Mouse (Mus musculus): ENCODE data around the gene Chad.

The Chad gene

DNA sequence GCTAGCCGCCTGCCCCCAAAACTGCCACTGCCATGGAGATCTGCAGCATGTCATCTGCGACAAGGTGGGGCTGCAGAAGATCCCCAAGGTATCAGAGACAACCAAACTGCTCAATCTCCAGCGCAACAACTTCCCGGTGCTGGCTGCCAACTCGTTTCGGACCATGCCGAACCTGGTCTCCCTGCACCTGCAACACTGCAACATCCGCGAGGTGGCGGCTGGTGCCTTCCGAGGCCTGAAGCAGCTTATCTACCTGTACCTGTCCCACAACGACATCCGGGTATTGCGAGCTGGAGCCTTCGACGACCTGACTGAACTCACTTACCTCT is 268 bp downstream of the Chad start:
- in situ Hi-C loops (cut with MboI, MseI): no loop called here

DNA sequence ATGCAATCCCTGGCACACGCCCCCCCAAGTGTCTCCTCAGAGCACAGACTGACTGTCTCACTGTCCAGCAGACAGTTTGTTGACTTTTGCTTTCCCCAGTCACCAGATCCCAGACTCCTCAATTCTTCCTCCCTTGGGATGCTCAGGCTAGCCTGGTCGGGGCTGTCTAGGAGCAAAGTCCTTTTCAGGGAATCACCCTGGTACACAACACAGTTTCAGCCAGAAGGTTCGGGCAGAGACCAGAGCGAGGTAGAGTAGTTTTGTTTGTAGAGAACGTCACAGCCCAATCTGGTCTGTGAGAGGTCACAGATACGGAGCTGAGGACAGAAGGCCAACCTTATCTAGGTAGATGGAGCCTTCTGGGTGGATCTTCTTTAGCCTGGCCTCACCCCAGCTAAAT is 1.7 kb downstream of the Chad start:
- in situ Hi-C loops (cut with MboI, MseI): no loop called here

DNA sequence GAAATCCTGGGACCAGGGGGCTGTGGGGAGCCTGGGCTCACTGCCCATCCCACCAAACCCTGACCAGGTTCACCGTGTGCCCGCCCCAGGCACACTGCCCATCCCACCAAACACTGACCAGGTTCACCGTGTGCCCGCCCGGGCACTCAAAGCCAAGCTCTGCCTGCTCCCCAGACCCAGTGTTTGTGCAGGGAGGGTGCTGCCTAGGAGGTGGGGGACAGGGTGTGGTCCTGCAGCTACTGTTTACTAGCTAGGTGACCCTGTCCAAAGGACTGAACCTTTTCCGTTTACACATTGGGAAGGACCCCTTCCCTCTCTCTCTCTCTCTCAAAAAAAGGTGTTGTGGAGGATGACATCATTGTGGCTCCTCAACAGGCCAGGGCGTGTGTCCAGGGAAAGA is 2.5 kb downstream of the Chad start:
- in situ Hi-C loops (cut with MboI, MseI): no loop called here

DNA sequence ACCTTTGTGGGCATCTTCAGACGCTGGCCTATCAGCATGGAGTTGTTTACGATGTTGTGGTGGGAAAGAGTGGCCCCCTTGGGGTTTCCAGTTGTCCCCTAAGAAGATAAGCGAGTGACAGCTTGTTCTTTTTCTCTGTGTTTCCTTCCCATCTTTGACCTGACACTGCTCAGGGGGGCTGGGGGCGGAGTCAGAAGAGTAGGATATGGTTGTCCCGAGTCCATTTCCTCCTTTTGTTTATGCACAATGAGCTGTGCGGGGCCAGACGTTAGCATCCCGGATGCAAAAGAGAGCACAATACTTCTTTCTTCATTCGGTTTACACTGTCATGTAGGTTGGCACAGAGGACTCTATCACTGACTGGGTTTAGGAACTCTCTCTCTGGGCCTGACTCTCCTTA is 5.8 kb downstream of the Chad start:
- in situ Hi-C loops (cut with MboI, MseI): no loop called here

DNA sequence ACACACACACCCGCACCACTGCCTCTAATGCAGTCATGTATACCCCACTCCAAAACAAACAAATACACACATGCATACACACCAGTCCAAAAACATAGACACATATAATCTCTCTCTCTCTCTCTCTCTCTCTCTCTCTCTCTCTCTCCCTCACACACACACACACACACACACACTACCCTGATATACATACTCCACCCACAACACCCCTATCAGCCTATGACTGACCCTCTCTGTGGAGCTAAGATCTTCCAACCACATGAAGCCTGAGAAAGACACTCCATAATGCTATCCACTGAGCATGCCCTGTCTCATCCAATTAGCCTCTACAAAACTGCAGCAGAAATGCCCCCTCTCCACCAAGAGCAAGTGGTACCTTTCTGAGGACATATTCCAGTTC is 7.0 kb downstream of the Chad start:
- in situ Hi-C loops (cut with MboI, MseI): no loop called here

DNA sequence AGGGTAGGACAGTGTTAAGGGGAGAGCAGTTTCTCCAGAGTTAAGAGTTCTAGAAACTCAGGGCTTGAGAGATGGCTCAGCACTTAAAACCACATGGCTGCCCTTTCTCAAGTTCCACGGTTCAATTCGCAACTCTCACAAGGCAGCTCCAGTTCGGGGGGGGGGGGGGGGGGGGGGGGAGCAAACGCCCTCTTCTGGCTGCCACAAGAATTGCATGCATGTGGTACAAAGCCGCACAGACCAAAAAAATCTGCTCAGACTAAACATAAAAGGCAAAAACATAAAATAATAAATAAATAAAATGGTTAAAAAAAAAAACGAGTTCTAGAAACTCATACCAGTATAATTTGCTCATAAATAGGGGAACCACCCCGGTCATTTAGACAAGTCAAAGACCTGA is 9.7 kb downstream of the Chad start:
- in situ Hi-C loops (cut with MboI, MseI): no loop called here

DNA sequence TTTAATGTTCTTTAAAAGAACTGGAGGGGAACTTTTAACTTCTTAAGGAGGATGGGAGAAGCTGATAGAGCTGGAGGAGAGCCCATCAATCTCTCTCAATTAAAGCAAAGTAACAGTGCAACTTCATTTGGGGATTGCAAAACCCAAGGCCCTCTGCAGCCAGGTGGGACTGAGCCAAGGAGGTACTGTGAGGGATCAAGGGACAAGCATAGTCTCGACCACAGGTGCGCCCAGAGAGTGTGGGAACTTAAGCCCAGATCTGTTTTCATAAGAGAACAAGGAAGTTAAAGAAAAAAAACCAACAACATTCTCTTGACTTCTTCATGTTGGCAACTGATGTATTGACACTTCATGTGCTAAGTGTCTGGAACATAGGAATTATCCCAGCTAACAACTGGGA is 10.2 kb downstream of the Chad start:
- in situ Hi-C loops (cut with MboI, MseI): no loop called here

DNA sequence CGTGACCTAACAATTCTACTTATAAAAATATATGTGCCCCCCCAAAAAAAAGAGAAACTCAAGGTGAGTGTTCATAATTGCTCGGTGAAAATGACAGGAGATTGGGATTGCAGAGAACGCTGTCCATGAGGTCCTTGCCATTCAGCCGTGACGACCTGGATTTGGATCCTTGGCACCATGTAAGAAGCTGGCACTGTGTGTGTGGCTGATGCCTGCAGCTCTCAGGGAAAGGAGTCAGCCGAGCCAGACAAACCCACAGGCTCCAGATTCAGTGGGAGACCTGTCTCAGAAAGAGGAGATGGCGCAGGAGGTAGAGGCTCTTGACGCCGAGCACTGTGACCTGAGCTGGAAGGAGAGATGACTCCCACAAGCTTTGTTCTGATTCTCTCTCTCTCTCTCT is 11.5 kb downstream of the Chad start:
- in situ Hi-C loops (cut with MboI, MseI): no loop called here

DNA sequence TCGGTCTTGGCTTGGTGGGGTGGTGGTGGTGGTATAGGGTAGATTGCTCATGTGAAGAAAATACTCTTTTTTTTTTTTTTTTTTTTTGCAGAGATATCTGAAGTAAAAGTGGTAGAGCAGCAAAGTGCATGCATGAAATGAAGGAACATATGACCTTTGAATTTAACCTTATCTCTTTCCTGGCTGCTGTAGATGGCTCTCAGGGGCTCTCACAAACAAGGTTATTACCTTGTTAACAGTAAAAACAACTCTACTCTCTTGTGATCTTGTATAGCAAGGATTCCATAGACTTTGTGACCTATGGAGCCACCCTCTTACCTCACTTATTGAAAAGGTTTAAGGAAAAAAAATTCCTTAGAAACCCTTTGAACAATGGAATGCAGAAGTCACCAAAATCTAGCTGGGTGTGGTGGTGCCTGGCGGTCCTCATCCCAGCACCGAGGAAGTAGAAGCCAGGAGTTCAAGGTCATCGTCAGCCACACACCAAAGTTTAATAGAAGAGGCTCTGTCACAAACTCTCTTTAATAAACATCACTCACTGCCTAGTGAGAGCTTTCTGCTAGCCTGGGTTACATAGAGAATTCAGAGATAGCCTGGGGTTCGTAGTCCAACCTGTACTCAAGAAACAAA is 15.4 kb downstream of the Chad start:
- in situ Hi-C loops (cut with MboI, MseI): no loop called here

DNA sequence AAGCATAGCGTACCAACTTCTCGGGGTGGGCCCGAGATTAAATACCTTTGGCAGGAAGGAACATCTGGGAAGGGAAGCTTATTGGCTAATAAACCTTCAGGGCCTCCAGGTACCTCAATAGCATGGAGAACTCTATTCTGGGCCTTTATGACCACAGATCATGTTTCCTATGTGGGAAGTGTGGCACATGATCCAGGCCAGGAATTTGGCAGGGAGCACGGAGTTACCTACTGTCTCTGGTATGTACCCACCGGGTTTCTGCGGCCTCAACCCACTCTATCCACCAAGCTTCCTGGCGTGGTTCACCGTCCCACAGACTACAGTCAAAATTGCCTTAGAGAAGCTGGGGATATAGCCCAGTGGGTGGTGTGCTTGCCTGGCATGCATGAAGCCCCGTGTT is 20.2 kb downstream of the Chad start:
- in situ Hi-C loops (cut with MboI, MseI): no loop called here

DNA sequence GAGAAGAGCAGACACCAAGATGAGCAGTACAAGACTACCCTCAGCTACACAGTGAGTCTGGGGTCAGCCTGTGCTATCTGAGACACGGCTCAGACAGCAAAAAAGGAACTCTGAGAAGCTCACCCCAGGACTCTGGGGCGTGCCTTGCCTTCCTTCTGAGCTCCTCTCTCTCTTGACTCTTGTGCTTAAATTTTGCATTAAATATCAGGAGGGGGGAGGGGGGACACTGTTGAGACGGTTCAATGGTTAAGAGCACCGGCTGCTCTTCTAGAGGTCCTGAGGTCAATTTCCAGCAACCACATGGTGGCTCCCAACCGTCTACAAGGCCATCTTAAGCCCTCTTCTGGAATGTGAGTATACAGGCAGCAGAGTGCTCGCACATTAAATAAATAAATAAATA is 22.7 kb downstream of the Chad start:
- in situ Hi-C loops (cut with MboI, MseI): no loop called here

DNA sequence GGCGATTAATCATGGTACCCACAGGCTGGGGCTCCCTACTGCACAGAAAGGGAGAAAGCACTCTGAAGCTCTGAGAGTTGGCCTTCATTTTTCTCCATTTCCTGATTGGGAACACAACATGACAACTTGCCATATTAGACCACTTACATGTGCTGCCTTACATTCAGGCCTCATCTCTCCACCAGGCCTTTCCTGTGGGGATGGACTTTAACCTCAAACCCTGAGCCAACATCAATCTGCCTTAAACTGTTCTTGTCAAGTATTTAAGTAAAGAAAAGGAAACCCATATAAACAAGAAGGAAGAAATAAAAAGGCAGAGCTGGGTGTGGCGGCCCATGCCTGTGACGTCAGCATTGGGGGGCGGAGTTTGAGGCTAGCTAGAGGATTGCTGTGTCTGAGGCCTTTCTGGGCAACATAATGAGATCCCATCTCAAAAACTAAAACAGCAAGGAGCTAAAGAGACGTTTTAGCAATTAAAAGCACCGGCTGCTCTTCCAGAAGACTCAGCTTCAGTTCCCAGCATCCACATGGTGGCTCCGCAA is 31.5 kb downstream of the Chad start:
- in situ Hi-C loops (cut with MboI, MseI): no loop called here

DNA sequence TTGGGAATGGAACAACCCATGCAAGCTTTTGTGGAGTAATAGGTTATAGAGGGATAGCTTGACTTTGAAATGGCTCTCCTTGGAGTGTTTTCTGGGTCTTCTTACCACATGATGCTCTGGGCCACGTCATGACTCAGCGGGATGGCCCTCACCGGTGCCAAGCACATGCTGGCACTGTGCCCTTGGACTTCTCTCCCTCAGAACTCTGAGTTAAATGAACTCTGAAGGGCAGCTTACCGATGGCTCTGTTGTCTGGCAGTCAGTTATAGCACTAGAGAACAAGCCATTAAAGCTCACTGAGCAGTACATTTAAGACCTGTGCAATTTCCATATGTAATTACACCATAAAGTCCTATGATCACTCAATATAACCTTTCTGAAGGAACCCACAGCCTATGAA is 32.5 kb downstream of the Chad start:
- in situ Hi-C loops (cut with MboI, MseI): no loop called here

DNA sequence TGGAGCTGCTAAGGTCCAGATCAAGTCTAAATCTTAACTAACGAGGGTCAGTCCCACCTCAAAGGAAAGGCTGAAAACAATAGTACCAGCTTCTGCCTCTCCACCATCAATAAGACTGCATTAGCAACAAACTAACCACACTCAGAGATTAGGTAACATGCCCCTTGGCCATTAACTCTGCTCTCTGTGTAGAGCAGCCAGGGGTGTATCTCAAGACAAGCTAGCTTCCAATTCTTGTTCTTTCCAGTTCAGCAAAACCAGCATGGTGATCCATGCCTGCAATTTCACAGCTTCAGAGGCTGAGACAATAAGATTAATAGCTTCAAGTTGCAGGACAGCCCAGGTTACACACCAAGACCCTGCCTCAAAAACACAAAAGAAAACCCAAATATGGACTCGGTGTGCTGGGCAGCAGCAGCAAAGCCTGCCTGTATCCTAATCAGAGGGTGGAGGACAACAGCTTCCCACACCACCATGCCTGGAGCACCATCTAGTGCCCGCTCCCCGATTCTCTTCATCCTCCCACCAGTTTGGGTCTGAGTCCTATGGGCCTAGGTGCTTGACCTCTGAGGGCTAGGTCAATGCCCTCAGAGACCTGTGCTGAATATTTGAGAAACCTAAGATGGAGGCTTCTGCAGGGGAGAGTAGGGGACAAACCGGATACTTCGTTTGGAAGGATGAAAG is 33.7 kb downstream of the Chad start:
- in situ Hi-C loops (cut with MboI, MseI): no loop called here

DNA sequence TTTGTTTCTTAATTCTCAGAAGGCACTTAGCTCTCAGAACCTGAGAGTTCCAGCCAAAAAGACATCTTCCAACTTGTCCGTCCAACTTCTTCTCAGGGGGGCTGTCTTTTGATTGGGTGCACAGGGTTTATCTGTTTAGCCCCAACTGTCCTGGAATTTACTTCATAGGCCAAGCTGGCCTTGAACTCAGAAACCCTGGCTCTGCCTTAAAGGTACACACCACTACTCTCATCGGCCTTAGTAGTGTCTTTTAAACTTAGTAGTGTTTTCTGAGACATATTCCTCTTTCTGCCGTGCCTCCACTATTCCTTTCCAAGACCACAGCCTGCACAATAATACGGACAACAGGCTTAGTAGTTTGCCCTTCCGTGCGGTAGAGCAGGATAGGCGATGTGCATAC is 35.6 kb downstream of the Chad start:
- in situ Hi-C loops (cut with MboI, MseI): no loop called here

DNA sequence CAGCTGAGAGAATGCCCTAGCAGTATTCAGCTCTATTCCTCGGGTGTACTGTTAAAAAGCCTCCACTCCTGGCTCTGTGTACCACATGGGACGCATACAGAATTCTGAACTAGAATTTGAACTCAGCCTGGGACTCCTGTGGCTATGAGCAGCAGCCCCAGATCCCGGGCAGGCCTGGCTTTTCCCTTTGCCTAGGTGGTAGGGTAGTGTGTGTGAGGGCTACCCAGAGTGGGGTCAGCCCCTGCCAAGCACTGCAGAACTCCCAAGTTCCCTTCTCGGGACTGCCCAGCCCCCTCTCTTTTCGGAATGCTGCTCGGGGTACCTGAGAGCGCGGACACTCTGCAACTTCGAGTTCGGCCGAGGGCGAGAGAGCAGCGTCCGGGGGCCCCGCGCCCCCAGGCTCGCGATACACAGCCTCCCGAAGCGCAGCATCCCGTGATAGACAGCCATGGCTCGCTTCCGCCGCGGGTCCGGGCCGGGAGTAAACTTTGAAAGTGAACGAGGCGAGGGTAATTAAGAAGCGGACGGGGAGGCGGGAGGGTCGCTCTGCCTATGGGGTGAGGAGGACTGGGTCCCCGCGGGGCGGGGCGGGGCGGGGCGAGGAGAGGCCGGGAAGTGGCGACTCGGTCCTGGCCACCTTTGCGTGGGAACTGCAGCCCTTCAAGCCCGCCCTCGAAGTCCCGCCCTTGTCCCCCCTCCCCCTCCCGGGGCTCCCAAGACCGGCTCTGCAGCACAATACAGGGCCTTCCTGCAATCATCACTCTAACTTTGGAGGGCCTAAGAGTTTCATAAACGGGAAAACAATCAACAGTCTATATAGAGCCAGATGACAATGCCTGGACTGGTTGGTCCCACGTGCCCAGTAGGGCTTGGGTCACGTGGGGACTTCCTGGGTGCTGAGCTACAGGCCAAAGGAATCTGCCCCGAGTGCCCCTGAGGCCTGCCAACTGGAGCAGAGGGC is 36.8 kb downstream of the Chad start, which contains the start of gene Acsf2:
Acsf2 (minus strand) TSS at position 551 of the 961 bp plus-strand sequence.
- in situ Hi-C loops (cut with MboI, MseI): no loop called here

DNA sequence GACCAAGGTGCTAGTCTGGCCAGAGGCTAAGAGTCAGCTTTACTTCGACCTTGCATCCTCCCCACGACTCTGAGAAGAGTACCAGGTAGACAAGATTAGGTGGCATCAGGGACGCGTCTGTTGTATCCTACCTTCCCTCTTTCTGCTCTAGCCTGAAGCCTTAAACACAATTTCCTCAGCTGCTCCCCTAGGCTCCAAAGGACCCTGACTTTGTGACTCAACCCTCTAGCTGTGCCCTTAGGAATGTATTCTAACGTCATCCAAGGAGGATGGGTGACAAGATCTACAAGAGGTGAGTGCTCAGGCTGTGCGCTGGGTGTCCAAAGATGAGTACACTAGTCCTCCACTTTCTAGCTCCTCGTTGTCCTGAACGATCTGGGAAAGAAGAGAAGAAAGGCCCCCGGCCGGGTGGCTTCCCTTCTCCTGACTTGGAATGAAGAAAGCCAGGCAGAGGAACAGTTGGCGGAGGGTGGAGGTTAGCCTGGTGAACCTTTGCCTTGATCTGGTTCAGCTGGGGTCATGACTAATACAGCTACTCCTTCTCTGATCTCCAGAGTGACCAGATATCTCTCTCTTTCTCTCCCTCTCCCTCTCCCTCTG is 37.6 kb downstream of the Chad start:
- in situ Hi-C loops (cut with MboI, MseI): no loop called here

DNA sequence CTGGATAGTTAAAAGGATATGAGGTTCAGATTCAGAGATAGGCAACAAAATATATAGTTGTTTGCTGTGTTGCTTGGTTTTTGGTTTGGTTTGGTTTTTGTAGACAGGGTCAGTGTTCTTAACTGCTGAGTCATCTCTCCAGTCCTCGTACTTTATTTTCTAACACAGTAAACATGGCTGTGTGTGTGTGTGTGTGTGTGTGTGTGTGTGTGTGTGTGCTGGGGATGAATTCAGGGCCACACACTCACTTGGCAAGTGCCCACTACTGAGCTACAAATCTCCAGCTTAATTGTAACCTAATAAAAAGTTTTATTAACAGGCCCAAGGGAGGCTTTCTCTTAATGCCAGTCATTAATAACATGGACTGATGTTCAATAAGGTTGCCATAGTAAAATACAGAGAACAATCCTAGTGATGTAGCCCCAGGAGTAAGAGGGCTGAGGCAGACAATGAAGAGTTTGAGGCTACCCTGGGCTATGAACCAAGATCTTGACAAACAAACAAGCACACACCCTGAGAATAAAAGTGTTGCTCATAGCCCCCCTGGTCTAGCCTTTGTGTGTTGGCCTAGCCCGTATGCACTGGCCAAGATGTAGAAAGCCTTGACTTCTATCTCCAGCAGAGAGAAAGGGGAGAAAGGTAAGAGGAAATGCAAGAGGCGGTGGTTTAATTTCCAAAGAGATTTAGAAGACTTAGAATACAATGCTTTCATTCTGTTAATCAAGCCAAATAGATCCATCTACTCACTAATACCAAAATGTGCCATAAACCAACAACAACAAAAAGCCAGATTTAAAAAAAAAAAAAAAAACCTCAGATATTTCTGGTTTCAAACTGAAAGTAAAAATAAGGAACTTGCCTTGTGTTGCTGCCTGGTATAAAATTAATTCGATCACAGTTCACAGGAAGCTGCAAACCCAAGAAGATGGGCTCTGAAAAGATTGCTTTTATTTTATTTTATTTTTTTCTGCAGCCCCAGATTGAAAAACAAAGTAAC is 46.2 kb downstream of the Chad start:
- in situ Hi-C loops (cut with MboI, MseI): no loop called here

DNA sequence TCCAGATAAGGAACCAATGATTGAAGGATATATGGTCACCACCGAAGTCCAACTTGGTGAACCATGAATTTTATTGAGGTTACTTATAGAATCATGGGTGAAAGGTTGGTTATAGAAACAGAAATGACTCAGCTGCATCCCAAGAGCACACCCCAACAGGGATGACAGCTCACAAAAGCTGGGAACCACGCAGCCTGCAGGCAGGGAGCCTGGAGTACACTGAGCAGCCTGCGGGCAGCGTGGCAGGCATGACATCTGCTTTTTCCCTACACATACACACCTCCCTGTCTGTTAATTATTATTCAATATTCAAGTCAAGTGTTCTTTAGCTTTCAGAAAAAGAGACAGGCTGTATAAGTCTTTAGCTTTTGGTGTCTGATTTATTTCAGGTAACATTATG is 49.8 kb downstream of the Chad start:
- in situ Hi-C loops (cut with MboI, MseI): no loop called here

DNA sequence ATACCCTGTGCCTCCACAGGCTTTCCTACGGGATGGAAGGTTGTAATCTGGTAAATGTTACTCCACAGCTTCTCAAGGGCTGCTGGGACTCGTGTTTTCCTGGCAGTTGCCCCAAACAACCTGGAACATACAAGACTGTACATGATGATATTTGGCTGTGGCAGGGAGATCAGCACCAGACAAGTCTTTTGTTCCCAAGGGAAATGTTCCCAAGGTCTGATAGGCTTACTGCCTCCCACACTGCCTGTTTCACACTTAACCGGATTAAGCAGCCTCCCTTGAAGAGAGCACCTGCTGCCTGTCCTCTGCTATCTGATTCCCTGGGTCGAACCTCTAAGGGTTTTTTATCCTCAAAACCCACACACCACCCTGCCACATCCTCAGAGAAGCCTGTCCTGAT is 50.6 kb downstream of the Chad start:
- in situ Hi-C loops (cut with MboI, MseI): no loop called here

DNA sequence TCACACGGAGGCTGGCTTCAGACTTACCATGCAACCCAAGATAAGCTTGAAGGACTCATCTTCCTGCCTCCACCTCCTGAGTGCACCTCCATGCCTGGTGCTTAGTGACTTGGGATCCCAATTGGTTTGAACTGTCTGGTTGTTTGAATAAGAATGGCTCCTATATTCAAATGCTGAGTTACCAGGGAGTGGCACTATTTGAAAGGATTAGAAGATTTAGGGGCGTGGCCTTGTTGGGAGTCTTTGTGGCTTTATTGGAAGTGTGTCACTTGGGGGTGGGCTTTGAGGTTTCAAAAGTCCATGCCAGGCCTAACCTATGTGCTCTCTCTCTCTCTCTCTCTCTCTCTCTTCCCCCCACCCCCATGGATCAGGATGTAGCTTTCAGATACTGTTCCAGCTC is 52.8 kb downstream of the Chad start:
- in situ Hi-C loops (cut with MboI, MseI): no loop called here
